Mouse (Mus musculus): ENCODE data around the gene Zfp207. TPM values are rescaled to one million over a fixed set of nuclear protein-coding genes. Genes with fewer than 3 reads are reported as not detected.
"Not testable (repeated sequence)": the region's sequence is repeated elsewhere in the genome, so short reads cannot be mapped to it uniquely, and the experiment has no call there.

Gene Zfp207
- polyA plus RNA-seq, 1 experiment from 2014 or later, result 223 TPM

- Histone ChIP-seq H3K9ac (ENCODE audit: low read length) (peak within 1 kb of the TSS; percentile 82), H3K9me3 (ENCODE audit: control insufficient read depth, low read length) (no peaks in the 10 kb centered on the region), H3K4me2 (ENCODE audit: low read length) (peak within 1 kb of the TSS; percentile 80), H3K36me3 (ENCODE audit: control insufficient read depth, insufficient read depth, low read length) (peaks cover 25% of the 10 kb centered on the region), H3K27me3 (replicated peaks; ENCODE audit: control insufficient read depth, insufficient read depth, low read length) (no peaks in the 10 kb centered on the region), H3K4me1 (replicated peaks; ENCODE audit: control insufficient read depth, insufficient read depth, low read length) (peaks cover 4% of the 10 kb centered on the region), H3K4me3 (ENCODE audit: low read depth, low read length) (peak within 1 kb of the TSS; percentile 70), H3K27ac (ENCODE audit: low read depth) (peak within 1 kb of the TSS; percentile 62; the same call in 1 of the 2 replicates)
- DNase-seq (ENCODE audit: low spot score) (peak; percentile 92), ATAC-seq (replicated peaks; ENCODE audit: low FRiP score, low TSS enrichment, low read depth) (peak; percentile 82)
- 2% methylated on average over 30 of the region's 43 CpGs for WGBS
Observed at GRCm38 (mm10) chr11:80377712-80378451, 5.2 kb upstream of the Zfp207 start, which contains the start of gene 5730455P16Rik. Gene 5730455P16Rik, minus strand, starts transcription at chr11:80378034.

GRCm38 (mm10) chr11:80378452-80379068 is 4.5 kb upstream of the Zfp207 start:
- peak overlapping the region; percentile 82; the same call in 1 of the 2 replicates for H3K9ac ChIP-seq (ENCODE audit: low read length)
- DNase-seq (ENCODE audit: low spot score); ATAC-seq (replicated peaks; ENCODE audit: low FRiP score, low TSS enrichment, low read depth); H3K27me3 ChIP-seq (replicated peaks; ENCODE audit: control insufficient read depth, insufficient read depth, low read length); H3K9me3 ChIP-seq (ENCODE audit: control insufficient read depth, low read length); H3K27ac ChIP-seq (ENCODE audit: low read depth); H3K4me1 ChIP-seq (replicated peaks; ENCODE audit: control insufficient read depth, insufficient read depth, low read length): not testable (repeated sequence)
- peak overlapping the region; percentile 70 for H3K4me3 ChIP-seq (ENCODE audit: low read depth, low read length)
- H3K36me3 ChIP-seq (ENCODE audit: control insufficient read depth, insufficient read depth, low read length), result peaks cover 18% of the 10 kb centered on the region
- H3K4me2 ChIP-seq (ENCODE audit: low read length), result peak overlapping the region; percentile 80
- 55% methylated on average over 2 of the region's 2 CpGs for WGBS

DNA sequence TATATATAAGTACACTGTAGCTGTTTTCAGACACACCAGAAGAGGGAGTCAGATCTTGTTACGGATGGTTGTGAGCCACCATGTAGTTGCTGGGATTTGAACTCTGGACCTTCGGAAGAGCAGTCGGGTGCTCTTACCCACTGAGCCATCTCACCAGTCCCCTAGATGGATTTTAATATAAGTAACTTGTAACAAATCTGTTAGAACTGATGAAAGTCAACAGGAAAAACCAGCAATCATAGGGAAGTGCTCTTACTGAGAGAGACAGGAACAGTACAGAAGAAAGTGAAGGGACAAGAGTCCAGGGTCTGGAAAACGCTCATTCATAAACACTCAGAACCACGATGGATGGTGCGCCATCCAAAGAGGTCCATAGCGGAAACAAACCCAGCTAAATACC is 3.9 kb upstream of the Zfp207 start:
- ATAC-seq (replicated peaks; ENCODE audit: low FRiP score, low TSS enrichment, low read depth); H3K9me3 ChIP-seq (ENCODE audit: control insufficient read depth, low read length); H3K27ac ChIP-seq (ENCODE audit: low read depth); H3K27me3 ChIP-seq (replicated peaks; ENCODE audit: control insufficient read depth, insufficient read depth, low read length); H3K4me2 ChIP-seq (ENCODE audit: low read length); H3K4me3 ChIP-seq (ENCODE audit: low read depth, low read length); H3K4me1 ChIP-seq (replicated peaks; ENCODE audit: control insufficient read depth, insufficient read depth, low read length); H3K9ac ChIP-seq (ENCODE audit: low read length); DNase-seq (ENCODE audit: low spot score): not testable (repeated sequence)
- H3K36me3 ChIP-seq (ENCODE audit: control insufficient read depth, insufficient read depth, low read length), result peaks cover 12% of the 10 kb centered on the region
- 88% methylated on average over 7 of the region's 7 CpGs for WGBS

- H3K9me3 ChIP-seq (ENCODE audit: control insufficient read depth, low read length), result no peaks in the 10 kb centered on the region
- H3K27ac ChIP-seq (ENCODE audit: low read depth), result peak overlapping the region; percentile 90
- H3K36me3 ChIP-seq (ENCODE audit: control insufficient read depth, insufficient read depth, low read length), result peaks cover 22% of the 10 kb centered on the region
- ATAC-seq (replicated peaks; ENCODE audit: low FRiP score, low TSS enrichment, low read depth) (peak; percentile 28; the same call in 1 of the 2 replicates), DNase-seq (ENCODE audit: low spot score) (peak; percentile 72)
- H3K27me3 ChIP-seq (replicated peaks; ENCODE audit: control insufficient read depth, insufficient read depth, low read length), result no peaks in the 10 kb centered on the region
- peak overlapping the region; percentile 98 for H3K4me3 ChIP-seq (ENCODE audit: low read depth, low read length)
- H3K4me1 ChIP-seq (replicated peaks; ENCODE audit: control insufficient read depth, insufficient read depth, low read length), result peaks cover 25% of the 10 kb centered on the region
- H3K9ac ChIP-seq (ENCODE audit: low read length), result peak overlapping the region; percentile 100
- WGBS, result 4% methylated on average over 12 of the region's 12 CpGs
- peak overlapping the region; percentile 75 for H3K4me2 ChIP-seq (ENCODE audit: low read length)
Observed at GRCm38 (mm10) chr11:80382626-80383018, 457 bp upstream of the Zfp207 start.

- under 1% methylated on average over 20 of the region's 20 CpGs for WGBS
- H3K4me2 ChIP-seq (ENCODE audit: low read length), result peak overlapping the region; percentile 65
Observed at GRCm38 (mm10) chr11:80383626-80384046, 557 bp downstream of the Zfp207 start.

GRCm38 (mm10) chr11:80384461-80384860 is 1.4 kb downstream of the Zfp207 start:
- H3K36me3 ChIP-seq (ENCODE audit: control insufficient read depth, insufficient read depth, low read length), result peaks cover 40% of the 10 kb centered on the region
- no peaks in the 10 kb centered on the region for H3K27me3 ChIP-seq (replicated peaks; ENCODE audit: control insufficient read depth, insufficient read depth, low read length)
- H3K4me3 ChIP-seq (ENCODE audit: low read depth, low read length), result peak overlapping the region; percentile 98
- H3K9ac ChIP-seq (ENCODE audit: low read length), result peak overlapping the region; percentile 100
- H3K4me2 ChIP-seq (ENCODE audit: low read length), result peak overlapping the region; percentile 65
- H3K4me1 ChIP-seq (replicated peaks; ENCODE audit: control insufficient read depth, insufficient read depth, low read length), result peaks cover 25% of the 10 kb centered on the region
- no peaks in the 10 kb centered on the region for H3K9me3 ChIP-seq (ENCODE audit: control insufficient read depth, low read length)
- H3K27ac ChIP-seq (ENCODE audit: low read depth), result no peak overlapping the region
- no peak for DNase-seq (ENCODE audit: low spot score)
- no peak for ATAC-seq (replicated peaks; ENCODE audit: low FRiP score, low TSS enrichment, low read depth)

More at GRCm38 (mm10) chr11:80383626-80384046, 557 bp downstream of the Zfp207 start:
- Histone ChIP-seq H3K27me3 (replicated peaks; ENCODE audit: control insufficient read depth, insufficient read depth, low read length) (no peaks in the 10 kb centered on the region), H3K9ac (ENCODE audit: low read length) (peak overlapping the region; percentile 100), H3K27ac (ENCODE audit: low read depth) (peak overlapping the region; percentile 90), H3K36me3 (ENCODE audit: control insufficient read depth, insufficient read depth, low read length) (peaks cover 32% of the 10 kb centered on the region), H3K9me3 (ENCODE audit: control insufficient read depth, low read length) (no peaks in the 10 kb centered on the region), H3K4me1 (replicated peaks; ENCODE audit: control insufficient read depth, insufficient read depth, low read length) (peaks cover 25% of the 10 kb centered on the region), H3K4me3 (ENCODE audit: low read depth, low read length) (peak overlapping the region; percentile 98)
- ATAC-seq (replicated peaks; ENCODE audit: low FRiP score, low TSS enrichment, low read depth) (peak; percentile 35; the same call in 1 of the 2 replicates), DNase-seq (ENCODE audit: low spot score) (no peak)

GRCm38 (mm10) chr11:80385055-80385454 is 2.0 kb downstream of the Zfp207 start:
- Histone ChIP-seq H3K36me3 (ENCODE audit: control insufficient read depth, insufficient read depth, low read length) (peaks cover 46% of the 10 kb centered on the region), H3K9ac (ENCODE audit: low read length) (peak overlapping the region; percentile 100), H3K4me2 (ENCODE audit: low read length) (peak overlapping the region; percentile 65), H3K27me3 (replicated peaks; ENCODE audit: control insufficient read depth, insufficient read depth, low read length) (no peaks in the 10 kb centered on the region), H3K27ac (ENCODE audit: low read depth) (no peak overlapping the region), H3K4me3 (ENCODE audit: low read depth, low read length) (peak overlapping the region; percentile 98), H3K4me1 (replicated peaks; ENCODE audit: control insufficient read depth, insufficient read depth, low read length) (peaks cover 25% of the 10 kb centered on the region), H3K9me3 (ENCODE audit: control insufficient read depth, low read length) (no peaks in the 10 kb centered on the region)
- WGBS, result 38% methylated on average over 4 of the region's 4 CpGs
- no peak for DNase-seq (ENCODE audit: low spot score)
- no peak for ATAC-seq (replicated peaks; ENCODE audit: low FRiP score, low TSS enrichment, low read depth)

DNA sequence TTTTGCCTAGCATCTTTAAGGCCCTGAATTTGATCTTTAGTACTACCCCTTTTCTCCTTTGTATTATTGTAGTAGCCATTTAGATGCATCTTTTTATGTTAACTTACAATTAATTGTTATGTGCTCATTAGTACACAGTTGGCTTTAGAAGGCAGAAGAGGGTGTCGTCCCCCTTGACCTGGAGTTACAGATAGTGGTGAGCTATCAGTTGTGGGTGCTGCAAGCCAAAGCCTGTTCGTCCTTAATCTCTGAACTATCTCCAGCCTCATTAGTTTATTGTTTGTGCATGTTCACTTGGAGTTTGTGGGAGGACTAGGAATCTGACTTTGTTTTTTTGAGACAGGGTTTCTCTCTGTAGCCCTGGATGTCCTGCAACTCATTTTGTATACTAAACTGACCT is 3.7 kb downstream of the Zfp207 start:
- Histone ChIP-seq H3K27ac (ENCODE audit: low read depth) (no peak overlapping the region), H3K4me2 (ENCODE audit: low read length) (peak overlapping the region; percentile 65; the same call in 1 of the 2 replicates), H3K27me3 (replicated peaks; ENCODE audit: control insufficient read depth, insufficient read depth, low read length) (no peaks in the 10 kb centered on the region), H3K9ac (ENCODE audit: low read length) (no peak overlapping the region), H3K4me1 (replicated peaks; ENCODE audit: control insufficient read depth, insufficient read depth, low read length) (peaks cover 25% of the 10 kb centered on the region), H3K9me3 (ENCODE audit: control insufficient read depth, low read length) (no peaks in the 10 kb centered on the region), H3K4me3 (ENCODE audit: low read depth, low read length) (0 out of 2 replicates have a peak overlapping the region, but pooled peaks have one; percentile 98), H3K36me3 (ENCODE audit: control insufficient read depth, insufficient read depth, low read length) (peaks cover 62% of the 10 kb centered on the region)
- 68% methylated on average over 2 of the region's 2 CpGs for WGBS
- DNase-seq (ENCODE audit: low spot score) (no peak), ATAC-seq (replicated peaks; ENCODE audit: low FRiP score, low TSS enrichment, low read depth) (no peak)

All from intestine, embryonic 14.5 days (tissue).